Mouse (Mus musculus) v-Abl transformed pro-B cells (cell line): ENCODE data around the gene Rbl1.
"Not testable (repeated sequence)": the region's sequence is repeated elsewhere in the genome, so short reads cannot be mapped to it uniquely, and the experiment has no call there.

Experiments
- in situ Hi-C, 2 experiments: fragments of 400-800 bp; cut with MboI; formaldehyde crosslinking; loops; one replicate each; pipeline ENCODE4 v1.15.1; 2025; ENCODE audit not compliant: unreplicated experiment in 2 of 2

The Rbl1 gene

DNA sequence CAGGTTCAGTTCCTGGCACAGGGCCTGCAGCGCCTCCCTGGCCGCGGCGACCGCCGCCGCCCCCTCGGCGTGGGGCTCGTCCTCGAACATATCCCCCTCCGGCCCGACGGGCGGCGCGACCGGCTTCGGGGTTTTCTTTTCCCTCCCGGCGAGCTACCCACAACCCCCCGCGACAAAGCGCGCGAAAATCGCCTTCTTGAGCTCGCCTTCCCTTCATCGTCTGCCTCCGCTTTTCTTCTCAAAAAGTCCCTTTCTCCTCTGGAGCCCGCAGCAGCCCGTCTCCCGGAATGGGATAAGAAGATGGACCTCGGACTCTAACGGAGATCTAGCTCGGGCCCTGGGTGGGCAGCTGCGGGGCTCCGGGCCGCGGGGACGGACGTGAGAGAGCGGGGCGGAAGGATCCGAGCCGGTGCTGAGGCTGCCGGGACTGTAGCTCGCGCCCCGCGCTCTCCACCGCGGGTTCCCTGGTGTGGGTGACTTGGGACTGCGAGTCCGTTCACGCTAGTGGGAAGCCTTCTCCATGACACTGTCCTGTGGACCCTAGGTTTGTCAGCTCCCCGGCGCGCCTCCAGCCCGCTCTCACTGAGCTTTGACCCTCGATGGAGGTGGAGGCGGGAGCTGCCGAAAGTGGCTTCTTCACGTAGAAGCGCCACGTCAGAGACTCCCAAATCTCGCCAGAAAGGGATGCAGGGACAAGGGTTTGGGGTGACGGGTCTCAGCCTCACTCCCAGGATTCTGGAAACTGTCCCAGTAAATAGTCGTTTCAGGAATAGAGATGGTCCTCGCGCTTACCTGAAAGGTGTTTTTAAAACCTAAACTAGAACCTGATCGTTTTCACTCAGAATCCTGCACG, at the start of gene Rbl1:
Gene Rbl1, minus strand, starts transcription at position 169 of the 853 bp plus-strand sequence.
- in situ Hi-C loops, result loop anchor here (5.0 kb wide), 2 partner anchors 67 to 72 kb away; partner anchors contain the start of gene Samhd1 (in 1 of the 2)

DNA sequence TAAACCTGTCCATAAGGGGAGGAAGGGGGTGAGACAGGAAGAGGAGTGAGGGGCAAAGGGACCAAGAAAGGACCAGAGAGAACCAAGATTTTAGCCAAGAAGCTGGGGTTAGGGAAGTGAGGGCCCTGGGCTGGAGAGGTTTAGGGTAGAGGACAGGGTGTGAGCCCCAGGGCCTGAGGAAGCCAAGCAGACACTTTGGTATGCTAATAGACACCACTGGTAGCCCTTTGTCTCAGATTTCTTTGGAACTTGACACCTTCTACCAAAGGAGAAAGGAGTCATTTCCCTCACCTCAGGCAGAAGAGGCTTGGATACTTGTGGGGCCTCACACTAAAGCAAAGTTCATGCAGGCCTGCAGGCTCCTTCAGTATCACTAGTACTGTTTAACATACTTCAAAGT, 43.8 kb upstream of the Rbl1 start:
- in situ Hi-C loops, result no loop called here

DNA sequence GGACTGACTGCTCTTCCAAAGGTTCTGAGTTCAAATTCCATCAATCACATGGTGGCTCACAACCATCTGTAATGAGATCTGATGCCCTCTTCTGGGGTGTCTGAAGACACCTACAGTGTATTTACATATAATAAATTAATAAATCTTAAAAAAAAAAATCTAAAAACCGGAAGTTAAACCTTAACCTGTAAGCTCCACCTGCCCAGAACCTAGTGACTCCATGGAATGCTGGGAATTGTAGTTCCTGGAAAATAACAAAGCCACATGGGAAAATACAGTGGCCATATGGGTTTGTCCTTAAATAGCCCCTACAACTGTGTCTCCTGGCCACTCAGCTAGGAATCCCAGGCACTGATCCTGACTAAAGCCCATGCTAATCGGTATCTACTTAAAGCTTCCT, 41.3 kb upstream of the Rbl1 start:
- in situ Hi-C loops, result no loop called here

DNA sequence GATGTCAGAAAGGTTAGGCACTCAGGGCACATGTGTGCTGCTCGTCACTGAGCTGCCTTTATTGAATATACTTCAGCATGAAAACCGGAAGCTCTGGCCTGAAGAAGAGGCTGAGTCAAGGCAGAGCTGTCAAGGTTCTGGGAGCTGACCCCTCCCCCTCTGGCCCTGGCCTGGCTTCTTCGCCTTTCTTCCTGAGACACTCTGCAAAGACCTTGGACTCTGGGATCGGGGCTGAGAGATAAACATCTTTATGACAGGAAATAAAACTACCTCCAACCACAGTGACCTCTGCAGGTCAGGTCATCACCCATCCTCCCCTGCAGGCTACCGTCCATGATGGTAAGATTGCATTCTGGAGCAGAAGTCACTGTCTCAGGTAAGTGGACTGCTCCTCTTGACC, 40.7 kb upstream of the Rbl1 start:
- in situ Hi-C loops, result no loop called here

DNA sequence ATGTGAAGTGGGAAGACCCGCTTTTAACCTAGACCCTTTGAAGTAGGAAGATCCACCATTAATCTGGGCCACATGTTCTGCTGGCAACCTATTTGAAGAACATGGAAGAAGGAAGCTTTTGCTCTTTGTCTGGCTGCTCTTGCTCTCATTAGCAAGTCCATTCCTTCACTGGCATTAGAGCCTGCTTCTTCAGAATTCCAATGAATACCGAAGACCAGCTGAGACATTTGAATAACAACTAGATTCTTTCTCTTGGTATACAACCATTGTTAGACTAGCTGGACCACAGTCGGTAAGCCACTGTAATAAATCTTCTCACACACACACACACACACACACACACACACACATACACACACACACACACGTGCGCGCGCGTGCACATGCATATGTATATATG, 31.6 kb upstream of the Rbl1 start:
- in situ Hi-C loops, result no loop called here

DNA sequence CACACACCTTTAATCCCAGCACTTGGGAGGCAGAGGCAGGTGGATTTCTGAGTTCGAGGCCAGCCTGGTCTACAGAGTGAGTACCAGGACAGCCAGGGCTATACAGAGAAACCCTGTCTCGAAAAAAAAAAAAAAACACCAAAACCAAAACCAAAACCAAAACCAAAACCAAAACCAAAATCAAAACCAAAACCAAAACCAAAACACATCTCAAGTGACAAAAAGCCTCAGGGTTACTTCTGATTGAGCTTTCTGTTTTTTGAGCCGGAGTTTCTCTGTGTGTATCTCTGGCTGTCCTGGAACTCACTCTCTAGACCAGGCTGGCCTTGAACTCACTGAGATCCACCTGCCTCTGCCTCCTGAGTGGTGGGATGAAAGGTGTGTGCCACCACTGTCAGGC, 17.6 kb upstream of the Rbl1 start:
- in situ Hi-C loops, result not testable (repeated sequence)

DNA sequence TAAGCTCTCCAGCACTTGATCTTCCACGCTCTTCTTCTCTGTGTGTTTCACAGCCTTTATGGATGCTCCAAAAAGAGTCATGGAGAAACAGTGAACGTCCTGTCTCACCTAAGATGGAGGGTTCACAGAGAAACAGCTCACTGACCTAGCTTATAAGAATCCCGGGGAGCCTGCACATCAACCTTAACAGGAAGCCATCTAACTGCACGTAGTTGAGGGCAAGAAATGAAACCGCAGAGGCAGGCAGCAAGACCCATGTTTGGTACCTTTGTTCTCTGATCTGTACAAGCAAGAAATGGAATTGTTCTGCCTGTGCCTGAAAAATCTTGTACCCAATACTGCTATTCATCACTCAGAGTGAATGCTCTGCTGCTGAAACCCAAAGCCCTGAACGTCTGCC, 15.8 kb upstream of the Rbl1 start:
- in situ Hi-C loops, result no loop called here

DNA sequence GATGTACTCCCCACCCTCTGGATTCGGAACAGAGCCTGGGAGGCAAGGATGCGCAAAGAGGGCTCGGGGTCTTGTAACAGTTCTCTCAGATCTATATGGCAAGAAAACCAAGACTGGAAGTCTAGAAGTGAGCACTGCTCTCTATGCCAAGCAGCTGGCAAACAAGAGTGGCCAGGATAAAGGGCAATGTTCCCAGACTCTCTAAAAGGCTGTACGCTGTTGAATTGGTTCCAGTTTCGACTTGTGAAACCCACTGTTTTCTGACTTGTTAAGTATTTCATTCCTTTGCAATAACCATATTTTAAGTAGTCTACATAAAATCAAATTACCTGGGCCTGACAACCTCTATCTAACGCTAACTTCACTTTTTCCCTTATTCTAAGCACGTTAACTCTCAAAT, 7.4 kb upstream of the Rbl1 start:
- in situ Hi-C loops, result loop anchor here in 1 of 2 experiments (10.0 kb wide), 1 partner anchor 53 kb away; no protein-coding TSS in a partner anchor

DNA sequence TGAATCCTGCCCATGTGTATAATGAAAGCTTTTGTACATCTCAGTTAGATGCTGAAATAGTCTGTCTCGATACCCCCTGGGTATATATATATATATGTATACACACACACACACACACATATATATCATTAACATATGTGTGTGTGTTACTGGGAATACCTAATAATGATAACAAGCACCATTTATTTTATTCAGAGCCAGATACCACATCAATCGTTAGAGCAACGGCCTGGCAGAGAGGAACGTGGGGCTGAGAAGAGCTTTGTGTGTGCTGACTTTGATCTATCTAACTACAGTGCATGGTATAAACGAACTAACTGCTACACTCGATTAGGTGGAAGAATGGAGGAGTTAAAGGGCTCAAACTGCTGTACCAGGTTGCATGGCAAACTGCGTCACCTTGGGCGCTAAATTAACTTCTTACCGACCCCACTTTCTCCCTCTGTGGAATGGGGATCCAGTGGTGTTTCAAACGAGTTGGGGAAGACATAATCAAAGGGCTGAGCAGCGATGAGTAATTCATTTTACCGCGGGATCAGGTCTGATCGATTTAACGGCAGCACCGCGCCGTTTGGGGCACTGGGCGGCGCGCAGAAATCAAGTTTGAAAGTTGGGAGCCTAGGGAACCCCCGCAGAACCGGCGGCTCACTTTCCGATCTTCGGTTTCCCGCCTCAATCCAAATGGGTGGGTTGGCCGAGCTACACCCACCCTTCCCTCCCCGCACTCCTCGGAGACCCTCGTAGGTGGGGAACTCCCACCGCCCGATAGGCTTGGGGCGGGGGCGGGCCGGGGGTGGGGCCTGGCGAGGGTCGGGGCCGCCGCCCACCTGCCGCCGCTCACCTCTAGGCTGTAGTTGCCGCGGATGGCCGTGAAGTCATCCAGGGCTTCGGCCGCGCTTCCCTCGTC, 622 bp downstream of the Rbl1 start:
- in situ Hi-C loops, result loop anchor here (5.0 kb wide), 2 partner anchors 66 to 71 kb away; partner anchors contain the start of gene Samhd1 (in 1 of the 2)

DNA sequence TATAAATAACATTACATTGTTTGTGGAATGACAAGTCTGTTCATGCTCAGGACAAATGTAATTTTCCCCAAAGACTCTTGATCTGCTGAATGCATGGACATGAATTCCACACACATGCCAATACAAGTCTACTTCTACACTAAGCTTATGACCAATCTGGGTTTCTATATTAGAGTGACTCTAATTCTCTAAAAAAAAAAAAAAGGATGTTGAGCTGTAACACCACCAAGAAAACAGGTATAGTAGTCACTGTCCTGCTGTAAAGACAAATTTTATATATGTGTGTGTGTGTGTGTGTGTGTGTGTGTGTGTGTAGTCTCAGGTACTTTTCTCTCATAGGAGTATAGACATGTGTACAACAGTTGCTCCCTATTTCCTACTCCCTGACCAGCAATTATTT, 1.3 kb downstream of the Rbl1 start:
- in situ Hi-C loops, result loop anchor here (5.0 kb wide), 2 partner anchors 66 to 71 kb away; partner anchors contain the start of gene Samhd1 (in 1 of the 2)

DNA sequence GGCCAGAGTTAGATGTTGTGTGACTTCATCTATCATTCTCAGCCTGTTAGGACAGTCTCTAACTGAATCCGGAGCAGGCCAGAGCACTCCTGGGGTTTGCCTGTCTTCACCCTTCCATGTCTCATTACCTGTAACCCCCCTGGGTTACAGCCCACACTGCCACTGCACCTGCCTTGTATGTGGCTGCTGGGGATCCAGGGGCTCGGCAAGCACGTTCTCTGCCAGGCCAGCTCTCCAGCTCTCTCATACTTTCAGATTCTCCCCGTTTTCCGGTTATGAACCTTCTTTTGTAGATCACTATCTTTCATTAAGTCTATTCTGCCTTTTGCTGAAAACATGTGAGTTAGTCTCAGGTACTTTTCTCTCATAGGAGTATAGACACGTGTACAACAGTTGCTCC, 2.0 kb downstream of the Rbl1 start:
- in situ Hi-C loops, result loop anchor here (5.0 kb wide), 2 partner anchors 65 to 70 kb away; partner anchors contain the start of gene Samhd1 (in 1 of the 2)

DNA sequence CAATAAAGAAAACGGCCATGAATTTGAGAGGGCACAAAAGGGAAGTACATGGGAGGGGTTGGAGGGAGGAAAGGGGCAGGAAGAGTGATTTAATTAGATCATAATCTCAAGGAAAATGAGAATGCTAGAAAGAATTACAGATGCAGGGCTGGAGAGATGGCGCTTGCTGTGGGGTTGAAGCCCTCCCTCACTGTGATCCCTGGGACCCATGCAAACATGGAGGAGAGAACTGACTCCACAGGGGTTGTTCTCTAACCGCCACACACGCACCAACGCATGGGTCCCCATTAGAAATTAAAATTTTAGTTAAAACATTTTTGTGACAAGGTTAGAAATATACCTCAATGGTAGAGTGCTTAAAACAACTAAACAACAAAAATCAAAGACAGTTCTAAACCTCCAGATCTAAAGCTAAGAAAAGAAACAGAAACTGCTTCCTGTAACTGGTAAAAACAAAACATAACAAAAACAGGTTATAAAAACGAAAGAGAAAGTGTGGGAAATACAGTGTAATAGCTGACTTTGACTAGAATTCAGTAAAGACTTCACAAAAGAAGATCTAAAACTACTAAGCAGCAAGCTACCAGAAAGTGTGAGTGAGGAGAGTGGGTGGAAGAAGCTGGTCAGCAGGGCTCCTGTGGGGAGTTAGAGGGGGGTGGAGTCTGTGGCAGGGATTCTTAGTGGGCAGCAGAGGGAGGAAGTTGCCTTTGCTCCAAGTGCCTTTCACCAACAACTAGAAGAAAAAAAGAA, 3.1 kb downstream of the Rbl1 start:
- in situ Hi-C loops, result loop anchor here (5.0 kb wide), 2 partner anchors 64 to 69 kb away; partner anchors contain the start of gene Samhd1 (in 1 of the 2)

DNA sequence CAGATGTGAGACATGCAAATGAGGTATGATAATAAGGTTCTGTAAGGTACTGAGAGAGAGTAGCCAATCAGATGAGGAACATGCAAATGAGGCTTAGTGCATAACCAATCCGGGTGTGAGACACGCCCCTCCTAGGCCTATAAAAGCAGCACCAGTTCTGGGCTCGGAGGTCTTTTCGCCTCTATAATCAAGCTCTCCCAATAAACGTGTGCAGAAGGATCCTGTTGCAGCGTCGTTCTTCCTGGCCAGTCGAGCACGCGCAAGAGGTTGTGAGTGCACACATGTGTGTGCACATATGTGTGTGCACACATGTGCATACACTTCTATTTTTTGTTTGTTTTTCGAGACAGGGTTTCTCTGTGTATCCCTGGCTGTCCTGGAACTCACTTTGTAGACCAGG, 5.9 kb downstream of the Rbl1 start:
- in situ Hi-C loops, result not testable (repeated sequence)

DNA sequence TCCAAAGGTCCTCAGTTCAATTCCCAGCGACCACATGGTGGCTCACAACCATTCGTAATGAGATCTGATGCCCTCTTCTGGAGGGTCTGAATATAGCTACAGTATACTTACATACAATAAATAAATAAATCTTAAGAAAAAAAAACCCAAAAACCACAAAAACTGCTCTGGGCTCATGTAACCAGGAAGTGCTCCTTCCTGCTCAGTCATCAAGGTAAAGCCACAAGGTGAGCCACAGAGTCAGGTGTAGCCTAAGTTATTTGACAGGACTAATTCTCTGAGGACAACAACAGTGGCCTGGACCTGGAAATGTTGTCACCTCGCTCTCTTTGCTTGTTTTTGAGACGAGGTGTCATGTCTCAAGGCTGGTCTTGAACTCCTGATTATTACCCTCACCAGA, 13.7 kb downstream of the Rbl1 start:
- in situ Hi-C loops, result no loop called here

DNA sequence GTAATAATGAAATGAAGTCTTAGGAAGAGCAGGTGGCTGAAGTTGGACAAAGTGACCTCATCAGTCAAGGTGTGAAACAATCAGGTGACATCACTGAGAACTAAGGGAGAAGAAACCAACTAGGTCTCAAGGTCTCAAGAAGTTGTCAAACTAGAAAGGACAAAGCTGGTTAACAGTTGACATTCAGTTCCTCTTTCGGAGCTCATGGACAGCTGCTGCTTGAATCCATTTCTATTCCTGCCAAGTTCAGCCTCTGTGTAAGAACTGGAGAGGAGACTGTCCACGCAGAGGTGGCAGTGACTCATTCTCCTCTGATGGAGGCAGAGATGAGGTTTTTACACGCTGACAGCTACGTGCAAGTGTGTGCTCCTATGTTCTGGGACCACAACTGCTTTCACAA, 17.1 kb downstream of the Rbl1 start:
- in situ Hi-C loops, result no loop called here

DNA sequence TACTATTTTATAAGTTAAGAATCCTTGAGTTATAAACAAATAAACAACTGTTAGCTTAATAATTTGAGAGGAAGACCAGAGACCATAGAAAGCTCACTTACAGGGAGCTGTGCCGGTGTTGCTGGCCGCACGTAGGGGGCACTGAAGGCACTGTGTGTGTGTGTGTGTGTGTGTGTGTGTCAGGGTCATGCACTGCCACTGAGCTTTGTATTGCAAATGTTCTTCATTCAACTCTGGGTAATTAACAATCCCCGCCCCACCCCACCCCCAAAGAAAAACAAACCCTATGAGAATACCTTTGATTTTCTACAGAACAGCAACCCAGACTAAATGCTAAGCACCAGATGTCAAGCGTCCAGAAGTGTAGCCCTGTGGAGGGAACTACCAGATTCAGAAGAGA, 17.8 kb downstream of the Rbl1 start:
- in situ Hi-C loops, result no loop called here

DNA sequence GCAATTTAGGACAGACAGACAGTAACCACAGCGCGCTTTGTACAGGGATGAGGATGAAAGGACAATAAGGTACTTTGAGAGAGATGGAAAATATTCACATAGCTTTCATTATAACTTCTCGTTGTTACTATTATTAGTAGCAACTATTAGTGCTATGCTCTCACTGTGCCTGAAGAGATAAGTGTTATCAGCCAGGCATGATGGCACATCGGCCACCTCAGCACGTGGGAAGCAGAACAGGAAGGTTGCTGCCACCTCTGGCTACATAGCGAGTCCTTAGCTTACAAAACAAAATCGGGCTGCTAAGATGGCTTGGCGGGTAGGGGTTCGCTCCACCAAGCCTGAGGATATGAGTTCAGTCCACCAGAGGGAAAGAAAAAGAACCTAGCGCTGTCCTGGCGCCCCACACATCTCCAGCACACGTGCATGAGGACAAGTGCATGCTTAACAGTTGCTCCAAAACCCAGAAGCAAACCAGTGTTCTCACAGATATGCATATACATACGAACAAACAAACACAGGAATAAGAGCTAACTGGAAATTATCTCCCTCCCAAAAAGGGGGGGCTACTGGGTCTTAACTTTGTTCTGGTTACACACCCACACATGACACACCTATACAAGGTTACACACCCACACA, 19.2 kb downstream of the Rbl1 start:
- in situ Hi-C loops, result no loop called here

DNA sequence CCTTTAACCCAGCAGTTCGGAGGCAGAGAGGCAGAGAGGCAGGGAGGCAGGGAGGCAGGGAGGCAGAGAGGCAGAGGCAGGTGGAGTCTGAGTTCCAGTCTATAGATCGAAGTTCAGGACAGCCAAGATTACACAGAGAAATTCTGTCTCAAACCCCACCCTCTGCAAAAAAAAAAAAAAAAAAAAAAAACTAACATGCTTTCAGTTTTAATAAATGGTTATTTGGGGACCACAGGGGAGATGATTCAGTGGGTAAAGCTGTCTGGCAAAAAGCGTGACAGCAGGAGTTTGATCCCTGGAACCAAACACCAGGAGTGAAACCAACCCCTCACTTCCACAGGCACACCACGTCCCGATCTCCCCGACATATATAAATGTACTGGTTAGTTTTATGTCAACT, 26.2 kb downstream of the Rbl1 start:
- in situ Hi-C loops, result no loop called here

DNA sequence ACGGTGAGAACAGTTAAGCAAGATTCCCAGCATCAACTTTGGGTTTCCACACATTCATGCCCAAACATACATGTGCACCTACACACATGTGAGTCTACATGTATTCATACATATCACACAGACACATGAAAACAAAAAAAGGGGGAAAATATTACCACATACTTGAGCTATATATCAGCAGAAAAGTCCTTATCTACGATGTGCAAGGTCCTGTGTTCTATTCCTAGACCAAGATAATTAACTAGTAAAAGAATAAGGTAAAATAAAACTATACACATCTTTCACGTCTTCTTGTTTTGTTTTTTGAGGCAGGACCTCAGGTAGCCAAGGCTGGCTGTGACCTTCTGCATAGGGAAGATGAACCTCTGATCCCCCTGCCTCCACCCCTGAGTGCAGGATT, 28.1 kb downstream of the Rbl1 start:
- in situ Hi-C loops, result no loop called here

DNA sequence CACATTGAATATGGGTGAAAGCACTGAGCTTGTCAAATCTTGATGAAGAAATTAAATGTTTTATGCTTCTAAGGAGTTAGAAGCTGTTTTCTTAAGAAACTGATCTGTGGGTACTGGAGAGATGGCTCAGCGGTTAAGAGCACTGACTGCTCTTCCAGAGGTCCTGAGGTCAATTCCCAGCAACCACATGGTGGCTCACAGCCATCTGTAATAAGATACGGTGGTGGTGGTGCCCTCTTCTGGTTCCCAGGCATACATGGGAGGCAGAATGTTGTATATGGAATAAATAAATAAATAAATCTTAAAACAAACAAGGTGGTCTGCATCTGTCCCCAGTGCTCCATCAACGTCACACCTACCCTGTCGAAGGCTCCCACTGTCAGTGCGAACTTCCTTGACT, 29.9 kb downstream of the Rbl1 start:
- in situ Hi-C loops, result no loop called here
